Mouse (Mus musculus): ENCODE data around the gene Snrnp70. TPM values are rescaled to one million over a fixed set of nuclear protein-coding genes. Genes with fewer than 3 reads are reported as not detected.
"Not testable (repeated sequence)": the region's sequence is repeated elsewhere in the genome, so short reads cannot be mapped to it uniquely, and the experiment has no call there.

The Snrnp70 gene
- total RNA-seq, 2 experiments from 2014 or later = 352 to 384 TPM

DNA sequence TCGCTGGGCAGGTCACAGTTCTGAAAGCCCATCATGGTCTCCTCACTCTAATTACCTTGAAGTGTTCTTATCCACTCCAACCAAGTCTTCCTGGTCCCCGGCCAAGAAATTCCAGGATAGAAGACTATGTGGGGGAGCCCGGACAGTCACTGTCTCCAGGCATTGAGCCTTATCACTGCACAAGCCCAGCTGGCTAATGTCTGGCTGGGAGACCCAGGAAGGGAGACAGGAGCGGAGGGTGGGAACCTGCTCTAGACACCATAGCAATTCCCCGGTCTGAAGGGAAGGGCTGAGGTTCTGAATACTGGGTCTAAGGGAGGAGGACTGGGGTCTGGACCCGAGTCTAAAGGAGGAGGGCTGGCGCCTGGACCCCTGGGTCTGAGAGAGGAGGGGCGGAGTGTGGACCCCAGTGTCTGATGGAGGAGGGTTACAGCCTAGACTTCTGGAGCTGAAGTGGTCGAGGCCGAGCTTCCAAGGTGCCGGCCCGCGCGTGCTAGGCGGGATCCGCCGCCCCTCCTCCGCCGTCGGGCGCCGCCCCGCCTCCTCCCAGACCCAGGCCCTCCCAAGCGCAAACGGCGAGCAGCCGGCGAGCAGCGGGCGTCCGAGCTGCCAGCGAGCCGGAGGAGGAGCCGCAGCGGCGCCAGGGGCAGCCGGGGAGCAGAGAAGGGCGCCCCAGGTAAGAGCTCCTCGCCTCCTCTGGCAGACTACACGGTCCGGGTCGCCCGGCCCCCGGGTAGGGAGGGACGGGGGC lies 17.7 kb upstream of the Snrnp70 start, which contains the start of gene Ntf5:
Gene Ntf5, plus strand, starts transcription at position 583 of the 751 bp plus-strand sequence.
- DNase-seq (ENCODE audit: extremely low spot score in 1 of 2, low spot score in 2 of 2) = peak in 1 of 2 experiments; percentile 32
- intact Hi-C loops (cut with DNase I) = no loop called here

DNA sequence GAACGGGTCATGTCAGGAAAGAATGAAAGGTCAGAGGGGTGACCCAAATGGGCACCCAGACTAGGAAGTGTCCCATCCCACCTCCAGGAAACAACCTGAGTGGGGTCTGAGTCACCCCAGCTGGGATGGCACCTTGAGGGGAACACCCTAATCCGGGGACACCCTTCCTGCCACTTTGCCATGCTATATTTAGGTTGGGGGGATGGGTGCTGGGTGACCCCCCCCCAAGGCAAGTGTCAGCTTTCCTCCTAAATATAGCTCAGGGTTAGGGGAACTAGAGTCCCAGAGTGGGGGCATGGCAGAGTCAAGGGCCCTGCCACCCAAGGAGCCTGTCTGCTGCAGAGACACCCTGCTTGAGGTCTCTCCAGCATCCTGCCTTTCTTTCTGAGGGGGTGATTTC lies 16.9 kb upstream of the Snrnp70 start:
- intact Hi-C loops (cut with DNase I) = no loop called here
- DNase-seq (ENCODE audit: extremely low spot score in 1 of 2, low spot score in 2 of 2) = peak in 1 of 2 experiments; percentile 9

DNA sequence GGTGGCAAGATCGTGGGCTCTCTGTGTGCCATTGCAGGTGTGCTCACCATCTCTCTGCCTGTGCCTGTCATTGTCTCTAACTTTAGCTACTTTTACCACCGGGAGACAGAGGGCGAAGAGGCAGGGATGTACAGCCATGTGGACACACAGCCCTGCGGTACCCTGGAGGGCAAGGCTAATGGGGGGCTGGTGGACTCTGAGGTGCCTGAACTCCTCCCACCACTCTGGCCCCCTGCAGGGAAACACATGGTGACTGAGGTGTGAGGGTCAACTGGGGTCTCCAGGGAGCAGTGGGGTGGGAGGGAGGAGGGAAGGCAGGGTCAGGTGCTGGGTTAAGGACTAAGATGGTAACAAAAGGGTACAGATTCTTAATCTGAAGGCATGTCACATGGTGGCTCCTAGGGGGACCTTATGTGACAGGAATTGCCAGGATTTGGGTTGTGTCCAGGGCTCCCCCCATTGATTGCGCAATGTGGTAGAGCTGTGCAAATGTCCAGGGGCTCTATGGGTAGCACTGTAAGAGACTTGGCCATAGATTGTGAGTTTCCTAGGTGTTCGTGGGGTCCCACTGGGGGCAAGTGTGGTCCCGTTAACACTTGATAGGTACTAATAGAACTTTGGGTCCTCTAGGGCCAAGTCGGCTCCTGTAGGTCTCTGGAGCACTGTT lies 14.1 kb upstream of the Snrnp70 start:
- DNase-seq (ENCODE audit: extremely low spot score in 1 of 2, low spot score in 2 of 2) = no peak
- intact Hi-C loops (cut with DNase I) = no loop called here

DNA sequence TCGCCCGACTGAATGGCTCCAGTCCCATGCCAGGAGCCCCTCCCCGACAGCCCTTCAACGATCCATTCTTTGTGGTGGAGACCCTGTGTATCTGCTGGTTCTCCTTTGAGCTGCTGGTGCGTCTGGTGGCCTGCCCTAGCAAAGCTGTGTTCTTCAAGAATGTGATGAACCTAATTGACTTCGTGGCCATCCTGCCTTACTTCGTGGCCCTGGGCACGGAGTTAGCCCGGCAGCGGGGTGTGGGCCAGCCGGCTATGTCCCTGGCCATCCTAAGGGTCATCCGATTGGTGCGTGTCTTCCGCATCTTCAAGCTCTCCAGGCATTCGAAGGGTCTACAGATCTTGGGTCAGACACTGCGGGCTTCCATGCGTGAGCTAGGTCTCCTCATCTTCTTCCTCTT lies 13.4 kb upstream of the Snrnp70 start:
- no peak for DNase-seq (ENCODE audit: extremely low spot score in 1 of 2, low spot score in 2 of 2)
- intact Hi-C loops (cut with DNase I) = no loop called here

DNA sequence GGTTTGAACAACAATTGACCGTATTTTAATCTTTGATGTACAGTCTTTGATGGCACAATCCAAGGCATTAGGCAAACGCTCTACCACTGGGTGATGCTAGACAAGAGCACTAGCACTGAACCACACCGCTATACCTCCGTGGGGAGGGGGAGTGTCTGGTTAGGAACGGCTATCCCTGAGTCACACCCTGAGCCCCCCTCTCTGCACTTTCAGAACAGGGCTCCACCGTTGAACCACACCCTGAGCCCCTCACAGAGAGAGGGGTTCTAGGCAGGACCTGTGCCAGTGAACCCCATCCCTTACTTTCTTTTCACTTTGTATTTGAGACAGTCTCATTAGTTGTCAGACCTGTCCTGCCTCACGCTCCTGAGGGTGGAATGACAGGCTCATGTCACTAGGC lies 12.8 kb upstream of the Snrnp70 start:
- no peak for DNase-seq (ENCODE audit: extremely low spot score in 1 of 2, low spot score in 2 of 2)
- intact Hi-C loops (cut with DNase I) = no loop called here

DNA sequence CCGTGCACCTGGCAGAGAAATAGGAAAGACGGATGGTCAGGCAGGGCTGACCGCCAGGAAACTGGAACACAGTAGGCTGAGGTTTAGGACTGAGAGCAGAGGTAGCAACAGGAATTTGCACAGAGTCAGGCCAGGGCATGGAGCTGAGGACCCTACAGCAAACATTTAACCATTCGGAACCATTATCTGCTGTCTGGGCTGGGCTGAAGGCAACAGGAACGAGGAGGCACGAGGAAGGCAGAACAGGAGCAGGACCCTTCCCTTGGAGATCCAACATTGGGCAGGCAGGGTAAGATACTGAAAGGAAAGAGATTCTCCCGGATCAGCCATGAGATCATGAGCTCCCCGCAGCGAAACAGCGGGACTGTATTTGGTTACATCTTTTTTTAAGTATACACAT lies 12.3 kb upstream of the Snrnp70 start:
- intact Hi-C loops (cut with DNase I) = no loop called here
- no peak for DNase-seq (ENCODE audit: extremely low spot score in 1 of 2, low spot score in 2 of 2)

DNA sequence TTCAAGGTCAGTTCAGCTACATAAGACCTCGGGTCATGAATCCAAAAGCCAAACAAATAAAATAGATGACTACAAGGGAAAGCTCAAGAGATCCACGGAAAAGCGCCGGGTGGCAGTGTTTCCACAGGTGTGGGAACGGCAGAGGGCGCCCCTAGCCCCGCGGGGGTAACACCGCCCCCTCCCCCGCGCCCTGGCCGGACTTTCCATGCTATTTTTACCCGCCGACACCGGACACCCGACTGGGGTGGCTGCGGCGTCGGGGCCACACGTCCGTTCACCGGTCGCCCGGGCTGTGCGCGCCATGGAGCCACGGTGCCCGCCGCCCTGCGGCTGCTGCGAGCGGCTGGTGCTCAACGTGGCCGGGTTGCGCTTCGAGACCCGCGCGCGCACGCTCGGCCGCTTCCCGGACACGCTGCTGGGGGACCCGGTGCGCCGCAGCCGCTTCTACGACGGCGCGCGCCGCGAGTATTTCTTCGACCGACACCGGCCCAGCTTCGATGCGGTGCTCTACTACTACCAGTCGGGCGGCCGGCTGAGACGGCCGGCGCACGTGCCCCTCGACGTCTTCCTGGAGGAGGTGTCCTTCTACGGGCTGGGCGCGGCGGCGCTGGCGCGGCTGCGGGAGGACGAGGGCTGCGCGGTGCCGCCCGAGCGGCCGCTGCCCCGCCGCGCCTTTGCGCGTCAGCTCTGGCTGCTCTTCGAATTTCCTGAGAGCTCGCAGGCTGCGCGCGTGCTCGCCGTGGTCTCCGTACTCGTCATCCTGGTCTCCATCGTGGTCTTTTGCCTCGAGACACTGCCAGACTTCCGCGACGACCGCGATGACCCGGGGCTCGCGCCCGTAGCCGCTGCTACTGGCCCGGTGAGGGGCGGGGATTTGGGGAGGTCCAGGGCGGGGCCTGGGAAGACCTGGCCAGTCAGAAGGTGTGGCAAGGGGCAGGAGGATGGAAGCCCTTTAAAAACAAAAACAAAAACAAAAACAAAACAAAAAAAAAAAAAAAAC lies 10.9 kb upstream of the Snrnp70 start:
- no peak for DNase-seq (ENCODE audit: extremely low spot score in 1 of 2, low spot score in 2 of 2)
- intact Hi-C loops (cut with DNase I) = no loop called here

DNA sequence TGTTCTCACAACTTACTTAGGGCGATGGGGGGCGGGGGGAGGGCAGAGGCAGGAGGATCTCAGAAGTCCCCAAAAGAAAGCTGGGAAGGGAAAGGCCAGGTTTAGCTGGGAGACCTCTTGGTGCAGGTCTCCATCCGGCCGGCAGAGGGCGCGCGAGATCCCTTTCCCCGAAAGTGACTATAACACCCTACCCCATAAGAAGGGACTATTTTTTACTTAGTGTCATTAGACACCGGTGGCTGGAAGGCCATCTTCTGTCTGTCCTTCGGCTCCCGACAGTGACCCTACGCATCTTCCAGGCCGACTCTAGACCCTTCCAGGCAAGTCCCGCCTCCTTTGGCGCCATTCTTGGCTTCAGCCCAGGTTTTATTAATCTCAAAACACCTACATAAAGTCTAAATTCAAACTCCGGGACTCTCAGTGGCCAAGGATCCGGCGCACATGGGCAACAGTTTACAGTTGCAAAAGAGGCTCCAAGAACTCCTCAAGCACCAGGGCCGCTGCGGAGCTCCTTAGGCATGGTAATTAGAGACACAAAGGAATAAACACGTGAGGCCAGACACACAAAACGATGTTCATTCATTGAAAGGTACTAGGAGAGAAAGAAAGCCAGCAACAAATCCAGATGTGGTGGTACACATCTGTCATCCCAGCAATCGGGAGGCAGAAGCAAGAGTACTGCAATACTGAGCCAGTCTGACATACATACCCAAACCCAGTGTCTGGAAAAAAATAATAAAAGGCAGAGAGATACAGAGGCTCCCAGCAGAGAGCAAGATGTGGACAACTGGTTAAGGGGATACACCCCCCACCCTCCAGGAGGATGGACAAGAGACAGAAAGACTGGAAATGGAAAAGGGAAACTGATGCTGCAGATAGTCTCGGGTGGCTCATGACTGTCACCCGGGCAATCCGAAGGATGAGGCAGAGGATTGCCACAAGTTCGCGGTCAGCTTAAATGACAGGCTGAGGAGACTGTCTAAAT lies 9.8 kb upstream of the Snrnp70 start, which contains the start of gene Kcna7:
Gene Kcna7, plus strand, starts transcription at position 563 of the 985 bp plus-strand sequence.
- peak; percentile 39 to 62 for DNase-seq (ENCODE audit: extremely low spot score in 1 of 2, low spot score in 2 of 2)
- intact Hi-C loops (cut with DNase I) = no loop called here

DNA sequence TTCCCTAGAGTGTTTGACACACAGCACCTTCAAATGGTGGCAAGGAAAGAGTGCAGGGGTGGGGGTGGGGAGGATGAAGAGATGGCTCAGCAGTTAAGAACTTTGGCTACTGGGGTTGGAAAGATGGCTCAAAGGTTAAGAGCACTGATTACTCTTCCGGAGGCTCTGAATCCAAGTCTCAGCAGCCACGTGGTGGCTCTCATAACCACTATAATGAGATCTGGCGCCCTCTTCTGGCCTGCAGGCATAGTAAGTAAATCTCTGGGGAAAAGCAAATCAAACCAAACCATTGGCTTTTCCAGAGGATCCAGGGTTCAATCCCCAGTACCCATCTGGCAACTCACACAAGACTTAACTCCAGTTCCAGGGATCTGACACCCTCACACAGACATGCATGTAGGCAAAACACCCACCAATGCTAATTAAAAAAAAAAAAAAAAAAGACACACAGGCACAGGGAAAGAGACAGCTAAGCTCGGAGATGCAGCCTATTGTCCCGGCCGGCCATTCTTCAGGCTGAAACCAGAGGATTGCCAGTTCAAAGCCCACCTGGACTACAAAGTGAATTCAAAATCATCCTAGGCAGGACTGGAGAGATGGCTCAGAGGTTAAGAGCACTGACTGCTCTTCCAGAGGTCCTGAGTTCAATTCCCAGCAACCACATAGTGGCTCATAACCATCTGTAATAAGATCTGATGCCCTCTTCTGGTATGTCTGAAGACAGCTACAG lies 8.2 kb upstream of the Snrnp70 start:
- DNase-seq (ENCODE audit: extremely low spot score in 1 of 2, low spot score in 2 of 2) = peak in 1 of 2 experiments; percentile 71
- intact Hi-C loops (cut with DNase I) = no loop called here

DNA sequence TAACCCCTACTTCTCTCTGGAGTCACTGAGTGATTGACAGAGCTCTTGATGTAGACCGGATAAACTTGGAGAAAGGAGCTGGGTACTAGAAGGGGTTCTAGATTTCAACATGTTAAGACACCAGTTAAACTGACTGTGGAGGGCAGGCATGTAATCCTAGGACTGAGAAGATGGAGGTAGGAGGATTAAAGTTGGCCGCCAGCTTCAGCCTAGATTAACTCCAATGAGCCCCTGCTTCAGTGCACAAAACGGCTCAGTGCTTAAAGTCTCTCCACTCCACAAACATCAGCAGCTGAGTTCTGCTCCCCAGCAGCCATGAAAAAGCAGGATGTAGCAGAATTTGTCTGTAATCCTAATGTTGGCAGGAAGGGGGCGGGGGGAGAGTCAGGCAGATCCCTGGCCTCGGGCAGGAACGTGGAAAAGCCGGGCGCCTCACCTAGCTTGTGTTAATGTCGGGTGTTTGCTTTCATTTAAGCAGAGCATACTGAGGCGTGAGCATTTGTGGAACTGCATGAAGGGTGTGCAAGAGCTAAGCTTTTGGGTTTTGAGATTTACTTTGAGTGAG lies 6.1 kb upstream of the Snrnp70 start:
- intact Hi-C loops (cut with DNase I) = no loop called here
- DNase-seq (ENCODE audit: extremely low spot score in 1 of 2, low spot score in 2 of 2) = no peak

DNA sequence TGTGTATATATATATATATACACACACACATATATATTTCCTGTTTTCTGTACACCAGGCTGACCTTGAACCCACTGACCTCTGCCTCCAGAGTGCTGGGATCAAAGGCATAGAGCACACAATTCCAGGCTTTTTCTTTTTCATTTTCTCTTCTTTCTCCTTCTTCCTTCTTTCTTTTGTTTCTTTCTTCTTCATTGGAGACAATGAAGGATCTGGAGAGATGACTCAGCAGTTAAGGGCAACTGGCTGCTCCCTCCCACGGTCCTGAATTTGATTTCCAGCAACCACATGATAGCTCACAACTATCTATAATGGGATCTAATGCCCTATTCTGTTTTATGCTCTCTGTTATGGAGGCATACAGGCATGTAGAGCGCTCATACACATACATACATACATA lies 1.2 kb upstream of the Snrnp70 start:
- intact Hi-C loops (cut with DNase I) = no loop called here
- no peak for DNase-seq (ENCODE audit: extremely low spot score in 1 of 2, low spot score in 2 of 2)

DNA sequence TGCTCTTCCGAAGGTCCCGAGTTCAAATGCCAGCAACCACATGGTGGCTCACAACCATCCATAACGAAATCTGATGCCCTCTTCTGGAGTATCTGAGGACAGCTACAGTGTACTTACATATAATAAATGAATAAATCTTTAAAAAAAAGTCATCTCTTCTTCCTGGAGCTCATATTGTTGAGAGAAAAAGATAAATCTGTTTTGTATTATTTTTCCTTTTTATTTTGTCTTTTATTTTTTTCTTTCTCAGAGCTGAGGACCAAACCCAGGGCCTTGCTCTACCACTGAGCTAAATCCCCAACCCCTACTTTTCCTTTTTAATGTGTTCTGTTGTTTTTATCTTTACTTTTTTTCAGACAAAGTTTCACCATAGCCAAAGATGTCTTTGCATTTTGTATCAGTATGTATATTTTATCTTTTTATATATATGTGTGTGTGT lies 814 bp upstream of the Snrnp70 start:
- intact Hi-C loops (cut with DNase I); DNase-seq (ENCODE audit: extremely low spot score in 1 of 2, low spot score in 2 of 2): not testable (repeated sequence)

DNA sequence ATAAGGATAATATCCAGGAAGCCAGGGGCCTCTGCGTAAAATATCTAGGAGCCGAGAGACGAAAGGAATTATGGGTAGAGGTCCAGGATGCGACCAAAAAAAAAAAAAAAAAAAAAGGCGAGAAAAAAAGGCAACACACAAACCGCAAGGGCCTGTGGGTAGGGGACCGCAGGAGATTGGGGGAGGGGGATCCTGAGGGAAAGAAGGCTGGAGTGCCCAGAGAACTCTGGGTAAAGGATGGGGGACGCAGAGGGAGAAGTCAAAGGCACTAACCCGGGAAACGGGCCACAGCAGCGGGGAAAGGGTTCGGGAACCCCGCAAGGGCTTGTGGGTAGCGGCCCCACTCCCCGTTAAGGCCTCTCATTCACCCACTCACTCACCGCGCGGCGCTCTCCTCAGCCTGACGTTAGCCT lies 407 bp downstream of the Snrnp70 start:
- peak; percentile 69 to 81 for DNase-seq (ENCODE audit: extremely low spot score in 1 of 2, low spot score in 2 of 2)
- intact Hi-C loops (cut with DNase I) = no loop called here

DNA sequence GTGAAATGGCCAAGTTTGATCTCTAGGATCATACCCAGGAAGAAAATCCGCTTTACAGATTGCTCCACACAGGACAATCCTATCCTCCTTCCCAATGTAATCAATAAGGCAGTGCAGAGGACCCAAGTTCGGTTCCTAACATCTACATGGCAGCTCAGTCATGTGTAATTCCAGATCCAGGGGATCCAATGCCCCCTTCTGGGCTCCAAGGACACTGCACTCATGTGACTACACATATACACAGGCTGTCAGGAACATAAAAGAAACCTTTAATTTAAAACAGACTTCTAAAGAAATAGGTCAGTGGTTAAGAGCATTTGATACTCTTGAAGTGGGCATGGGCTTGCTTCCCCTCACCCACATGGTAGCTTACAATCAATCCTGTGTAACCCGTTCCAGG lies 9.5 kb downstream of the Snrnp70 start:
- intact Hi-C loops (cut with DNase I) = no loop called here
- no peak for DNase-seq (ENCODE audit: extremely low spot score in 1 of 2, low spot score in 2 of 2)

DNA sequence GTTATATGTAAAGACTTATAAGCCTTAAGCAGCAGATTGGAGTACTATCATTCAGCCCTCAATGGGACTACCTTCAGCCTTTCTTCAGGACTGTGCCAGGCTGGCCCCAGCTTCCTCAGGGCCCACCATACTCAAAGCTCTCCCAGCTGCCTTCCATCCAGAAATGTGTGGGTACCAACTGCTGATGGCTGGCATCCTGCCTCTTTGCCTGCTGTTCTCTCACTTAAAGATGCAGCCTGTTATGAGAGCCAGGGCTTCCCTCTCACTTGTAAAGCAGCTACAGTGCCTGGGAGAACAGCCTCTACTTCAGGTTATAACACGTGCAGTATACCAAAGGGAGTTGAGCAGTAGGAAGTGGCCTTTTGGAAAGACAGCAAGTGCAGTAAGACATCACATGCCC lies 19.5 kb downstream of the Snrnp70 start:
- intact Hi-C loops (cut with DNase I) = no loop called here
- DNase-seq (ENCODE audit: extremely low spot score in 1 of 2, low spot score in 2 of 2) = peak in 1 of 2 experiments; percentile 31

DNA sequence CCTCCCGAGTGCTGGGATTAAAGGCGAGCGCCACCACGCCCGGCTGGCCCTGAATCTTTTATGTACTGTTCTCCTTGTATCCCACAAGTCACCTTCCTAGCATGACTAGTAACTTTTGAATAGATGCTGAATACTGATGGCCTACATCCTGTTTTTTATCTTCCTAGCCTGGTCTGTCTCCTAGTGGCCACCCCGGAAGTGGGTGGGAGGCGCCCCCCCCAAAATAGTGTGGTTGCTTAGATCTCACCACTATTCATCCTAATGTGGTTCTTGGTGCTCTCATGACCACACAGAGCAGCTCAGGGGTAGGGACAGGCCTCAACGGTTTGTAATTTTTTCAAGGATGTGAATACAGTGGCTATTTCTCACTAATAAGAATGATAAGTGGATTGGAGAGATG lies 20.9 kb downstream of the Snrnp70 start:
- intact Hi-C loops (cut with DNase I) = no loop called here
- DNase-seq (ENCODE audit: extremely low spot score in 1 of 2, low spot score in 2 of 2) = peak in 1 of 2 experiments; percentile 14

DNA sequence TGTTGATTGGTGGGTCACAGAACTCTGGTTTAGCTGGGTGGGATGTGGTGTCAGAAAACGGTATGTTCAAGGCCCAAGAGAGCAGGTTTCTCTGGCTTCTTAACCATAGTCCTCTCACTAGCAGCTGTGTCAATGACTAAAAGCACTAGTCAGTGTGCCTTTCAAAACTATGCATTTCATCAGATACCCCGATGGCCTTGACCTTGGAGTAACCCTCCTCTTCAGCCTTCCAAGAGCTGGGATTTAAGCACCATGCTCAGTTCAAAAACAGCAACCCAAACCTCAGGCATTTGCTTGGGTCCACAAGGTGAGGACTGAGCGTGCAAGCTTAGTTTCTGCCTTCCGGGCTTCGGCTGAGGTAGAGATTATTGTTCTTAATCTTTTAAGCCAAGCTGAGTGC lies 23.2 kb downstream of the Snrnp70 start:
- DNase-seq (ENCODE audit: extremely low spot score in 1 of 2, low spot score in 2 of 2) = no peak

More for the DNA sequence above, 23.2 kb downstream of the Snrnp70 start:
- intact Hi-C loops (cut with DNase I) = no loop called here
